Mouse (Mus musculus) erythroblast, embryonic 14.5 days (primary cell): Measurements from ENCODE around the gene Stk32b.

Experiments used
- GATA1 ChIP-seq: IDR thresholded peaks from 2 replicates; pipeline ENCODE4 v1.6.1; 2012; ENCODE audit warnings: low read length, inconsistent platforms, mixed read lengths
- TAL1 ChIP-seq: IDR thresholded peaks from 3 replicates; pipeline ENCODE4 v1.6.1; 2012; ENCODE audit warnings: low read length, inconsistent platforms, mixed read lengths

GRCm38 (mm10) chr5:37699757-37700156 is 17.2 kb downstream of the Stk32b start:
- TF ChIP-seq GATA1 (no peak), TAL1 (no peak)
